Mouse (Mus musculus) heart, adult 2 months (tissue): ENCODE data around the gene Plekha6. TPM values are rescaled to one million over a fixed set of nuclear protein-coding genes. Genes with fewer than 3 reads are reported as not detected.

ENCODE experiments used
- DNase-seq, 2 experiments: peaks; one replicate each; pipeline ENCODE4 v3.0.0; 2021
- H3K27ac ChIP-seq: fragments of 200-600 bp; 2 replicates; pipeline ENCODE4 v1.8.1; 2022
- H3K27me3 ChIP-seq: fragments of 200-500 bp; 2 replicates; pipeline ENCODE4 v1.6.1; 2012; ENCODE audit warnings: mild to moderate bottlenecking, low read length, inconsistent platforms, mixed read lengths; ENCODE audit not compliant: control insufficient read depth, insufficient read depth
- H3K36me3 ChIP-seq: fragments of 200-500 bp; 2 replicates; pipeline ENCODE4 v1.6.1; 2012; ENCODE audit warnings: low read length, inconsistent platforms; ENCODE audit not compliant: control insufficient read depth, insufficient read depth
- H3K4me1 ChIP-seq: fragments of 200-500 bp; 2 replicates; pipeline ENCODE4 v1.6.1; 2011; ENCODE audit warnings: low read length; ENCODE audit not compliant: control insufficient read depth, insufficient read depth
- H3K4me3 ChIP-seq: fragments of 200-600 bp; 2 replicates; pipeline ENCODE4 v1.8.1; 2022
- H3K79me2 ChIP-seq: fragments of 200-500 bp; replicated peaks from 2 replicates; pipeline ENCODE4 v1.6.1; 2012; ENCODE audit warnings: mild to moderate bottlenecking, inconsistent platforms, low read length, moderate library complexity, mixed read lengths; ENCODE audit not compliant: control insufficient read depth, insufficient read depth
- H3K9ac ChIP-seq: fragments of 200-500 bp; 2 replicates; pipeline ENCODE4 v1.6.1; 2012; ENCODE audit warnings: low read depth, mild to moderate bottlenecking, control low read depth, inconsistent platforms, low read length, mixed read lengths
- CTCF ChIP-seq: fragments of 200-600 bp; IDR thresholded peaks from 2 replicates; pipeline ENCODE4 v1.8.1; 2022; ENCODE audit warnings: antibody characterized with exemption, mild to moderate bottlenecking, moderate library complexity
- EP300 ChIP-seq: fragments of 200-500 bp; IDR thresholded peaks from 2 replicates; pipeline ENCODE4 v1.6.1; 2011; ENCODE audit warnings: low read depth, low read length, control low read depth; ENCODE audit not compliant: insufficient read depth
- POLR2A ChIP-seq: fragments of 200-500 bp; IDR thresholded peaks from 2 replicates; pipeline ENCODE4 v1.6.1; 2011; ENCODE audit warnings: mild to moderate bottlenecking, low read depth, low read length, control low read depth; ENCODE audit not compliant: insufficient read depth
- WGBS: fragments of 180-500 bp; shearing (Covaris S2); methylation state at CpG from one replicate; pipeline ENCODE4 v1.1.7; 2018; 5-methylcytosine and 5-hydroxymethylcytosine counted together
- intact Hi-C: fragments of 180-260 bp; cut with DNase I; formaldehyde crosslinking; loops from one replicate; pipeline ENCODE4 v1.15.1; 2025
- polyA plus RNA-seq: library from polyadenylated mRNA; depleted of rRNA; stranded (reverse); fragments of >200 nt; gene quantifications from 2 replicates; pipeline ENCODE4 v1.2.3, GENCODE M21; 2012
- total RNA-seq, 2 experiments: library from RNA; stranded (reverse); gene quantifications; 2 replicates each; pipeline ENCODE4 v1.2.3; 2021

The Plekha6 gene
- total and polyA plus RNA-seq, 3 experiments: 51.0 to 67.5 (median 55.2) TPM

DNA sequence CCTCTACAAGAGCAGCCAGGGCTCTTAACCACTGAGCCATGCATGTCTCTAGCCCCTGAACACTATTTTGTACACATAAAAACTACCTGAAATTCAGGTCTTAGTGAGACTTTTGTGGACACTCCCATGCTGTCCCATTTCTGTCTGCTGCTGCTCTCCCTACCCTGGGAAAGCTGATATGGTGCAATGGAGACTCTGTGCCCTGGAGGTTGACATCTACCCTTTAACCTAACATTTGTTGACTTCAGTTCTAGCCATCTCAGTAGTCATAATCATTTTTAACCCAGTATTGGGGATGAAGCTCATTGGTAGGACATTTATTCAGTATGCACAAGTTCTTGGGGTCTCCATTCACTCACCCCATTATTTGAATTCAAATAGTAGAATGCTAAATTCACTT lies 60.7 kb downstream of the Plekha6 start:
- DNase-seq: no peak
- Histone ChIP-seq H3K4me1 (peaks cover 17% of the 10 kb centered on the region), H3K36me3 (peaks cover 5% of the 10 kb centered on the region; the same call in 1 of the 2 replicates), H3K9ac (no peak overlapping the region), H3K27ac (peak overlapping the region; percentile 88; the same call in 1 of the 2 replicates), H3K27me3 (no peaks in the 10 kb centered on the region), H3K4me3 (no peak overlapping the region), H3K79me2 (no peaks in the 10 kb centered on the region)
- intact Hi-C loops: loop anchor here (5.0 kb wide), 3 partner anchors 42 to 78 kb away; no protein-coding TSS in a partner anchor
- no peak for TF ChIP-seq CTCF
- TF ChIP-seq EP300: no peak
- no peak for TF ChIP-seq POLR2A

GRCm38 (mm10) chr1:133225137-133225536 lies 61.1 kb downstream of the Plekha6 start:
- H3K4me1 ChIP-seq: peaks cover 18% of the 10 kb centered on the region
- DNase-seq: no peak
- WGBS: 62% methylated on average over 3 of the region's 3 CpGs
- H3K27ac ChIP-seq: peak overlapping the region; percentile 88; the same call in 1 of the 2 replicates
- no peaks in the 10 kb centered on the region for H3K27me3 ChIP-seq
- intact Hi-C loops: loop anchor here (5.0 kb wide), 3 partner anchors 42 to 77 kb away; no protein-coding TSS in a partner anchor
- H3K79me2 ChIP-seq: no peaks in the 10 kb centered on the region
- no peak overlapping the region for H3K4me3 ChIP-seq
- H3K9ac ChIP-seq: no peak overlapping the region
- peaks cover 5% of the 10 kb centered on the region; the same call in 1 of the 2 replicates for H3K36me3 ChIP-seq
- TF ChIP-seq CTCF (no peak), EP300 (no peak), POLR2A (no peak)

DNA sequence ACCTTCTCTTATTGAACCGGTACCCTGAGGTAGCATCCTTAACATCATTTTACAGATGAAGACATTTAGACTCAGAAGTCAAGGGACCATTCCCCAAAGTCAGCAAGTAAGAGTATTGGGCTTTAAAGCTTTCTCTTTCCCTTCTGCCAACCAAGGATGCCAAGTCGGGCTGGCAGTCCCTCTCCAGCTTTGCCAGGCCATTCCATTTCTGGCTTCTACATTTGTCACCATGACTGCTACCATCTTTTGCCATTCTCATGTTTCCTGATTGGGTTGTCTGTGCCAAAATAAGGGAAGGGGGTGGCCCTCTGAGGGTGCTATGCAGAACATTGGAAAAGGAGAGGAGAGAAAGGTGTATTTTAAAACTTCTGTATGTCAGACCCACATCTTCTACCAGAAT lies 61.6 kb downstream of the Plekha6 start:
- DNase-seq: no peak
- Histone ChIP-seq H3K27me3 (no peaks in the 10 kb centered on the region), H3K4me1 (peaks cover 18% of the 10 kb centered on the region), H3K27ac (peak overlapping the region; percentile 88), H3K9ac (no peak overlapping the region), H3K4me3 (no peak overlapping the region), H3K79me2 (no peaks in the 10 kb centered on the region), H3K36me3 (peaks cover 5% of the 10 kb centered on the region; the same call in 1 of the 2 replicates)
- intact Hi-C loops: loop anchor here (5.0 kb wide), 3 partner anchors 42 to 77 kb away; no protein-coding TSS in a partner anchor
- 79% methylated on average over 2 of the region's 2 CpGs for whole genome bisulfite sequencing
- no peak for TF ChIP-seq POLR2A
- no peak for TF ChIP-seq EP300
- TF ChIP-seq CTCF: no peak

DNA sequence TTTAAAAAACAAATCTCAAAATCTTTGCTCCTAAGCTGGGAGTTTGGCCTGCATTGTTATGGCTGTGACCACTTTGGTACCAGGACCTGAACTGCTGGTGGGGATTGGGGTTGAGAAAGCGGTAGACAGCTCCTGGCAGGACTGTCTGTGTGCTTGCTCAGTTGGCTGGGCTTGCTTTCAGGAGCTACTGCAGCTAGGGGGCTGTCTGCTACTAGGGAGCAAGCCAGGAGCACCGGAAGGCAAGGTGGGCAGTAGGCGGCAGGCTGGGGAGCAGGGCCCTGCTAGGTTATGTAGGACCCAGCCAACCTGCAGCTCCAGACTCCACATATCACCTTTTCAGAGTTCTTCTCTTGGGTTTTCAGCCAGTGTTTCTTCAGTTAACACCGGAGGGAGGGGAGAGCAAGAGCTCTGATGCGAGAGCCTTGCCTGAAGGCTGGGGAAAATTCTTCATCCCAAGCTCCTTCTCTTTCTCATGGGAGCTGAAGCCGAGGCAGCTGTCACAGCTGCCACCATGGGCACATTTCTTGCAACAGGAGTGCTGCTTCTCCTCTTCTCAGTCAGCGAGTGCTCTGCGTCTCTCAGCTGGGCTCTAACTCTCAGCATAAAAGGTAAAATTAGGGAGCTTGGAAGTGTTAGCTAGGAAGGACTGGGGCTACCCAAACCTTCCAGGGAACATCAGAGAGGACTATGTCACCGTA lies 62.1 kb downstream of the Plekha6 start:
- peaks cover 5% of the 10 kb centered on the region; the same call in 1 of the 2 replicates for H3K36me3 ChIP-seq
- peak overlapping the region; percentile 30 for H3K9ac ChIP-seq
- H3K27me3 ChIP-seq: no peaks in the 10 kb centered on the region
- no peaks in the 10 kb centered on the region for H3K79me2 ChIP-seq
- TF ChIP-seq EP300 (0 out of 2 replicates have a peak, but pooled peaks have one; percentile 30), CTCF (peak; percentile 79), POLR2A (0 out of 2 replicates have a peak, but pooled peaks have one; percentile 23)
- peak overlapping the region; percentile 5; the same call in 1 of the 2 replicates for H3K4me3 ChIP-seq
- 45% methylated on average over 9 of the region's 9 CpGs for WGBS
- H3K4me1 ChIP-seq: peaks cover 19% of the 10 kb centered on the region
- peak; percentile 66 to 80 for DNase-seq
- intact Hi-C loops: loop anchor here (2.0 to 5.0 kb wide), 4 partner anchors 27 to 76 kb away; no protein-coding TSS in a partner anchor
- H3K27ac ChIP-seq: peak overlapping the region; percentile 88

DNA sequence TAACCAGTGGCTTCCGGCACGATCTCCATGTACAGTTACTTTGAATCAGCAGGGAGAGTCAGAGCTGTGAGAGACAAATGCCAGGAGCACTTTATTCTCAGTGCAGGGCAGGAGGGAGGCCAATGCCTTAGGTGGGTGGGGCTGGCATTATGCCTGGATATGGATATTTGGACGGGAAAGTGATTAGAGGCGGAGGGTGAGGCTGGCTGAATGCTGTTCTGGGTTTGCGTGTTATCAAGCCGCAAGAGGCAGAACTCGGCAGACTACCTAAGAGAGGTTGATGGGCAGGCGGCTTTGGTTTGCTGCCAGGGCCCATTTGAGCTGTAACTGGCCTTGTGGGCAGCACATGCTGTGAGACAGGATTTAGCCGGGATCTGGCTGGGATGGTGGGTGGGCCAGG lies 62.9 kb downstream of the Plekha6 start:
- peak; percentile 7; the same call in 1 of the 2 replicates for TF ChIP-seq POLR2A
- no peak for TF ChIP-seq CTCF
- peak; percentile 98 for TF ChIP-seq EP300
- 30% methylated on average over 9 of the region's 9 CpGs for whole genome bisulfite sequencing
- Histone ChIP-seq H3K27ac (peak overlapping the region; percentile 88), H3K79me2 (no peaks in the 10 kb centered on the region), H3K36me3 (peaks cover 5% of the 10 kb centered on the region; the same call in 1 of the 2 replicates), H3K27me3 (no peaks in the 10 kb centered on the region), H3K9ac (peak overlapping the region; percentile 37), H3K4me1 (peaks cover 17% of the 10 kb centered on the region), H3K4me3 (peak overlapping the region; percentile 2; the same call in 1 of the 2 replicates)
- intact Hi-C loops: loop anchor here (2.0 to 5.0 kb wide), 4 partner anchors 26 to 75 kb away; no protein-coding TSS in a partner anchor
- peak; percentile 74 to 88 for DNase-seq

DNA sequence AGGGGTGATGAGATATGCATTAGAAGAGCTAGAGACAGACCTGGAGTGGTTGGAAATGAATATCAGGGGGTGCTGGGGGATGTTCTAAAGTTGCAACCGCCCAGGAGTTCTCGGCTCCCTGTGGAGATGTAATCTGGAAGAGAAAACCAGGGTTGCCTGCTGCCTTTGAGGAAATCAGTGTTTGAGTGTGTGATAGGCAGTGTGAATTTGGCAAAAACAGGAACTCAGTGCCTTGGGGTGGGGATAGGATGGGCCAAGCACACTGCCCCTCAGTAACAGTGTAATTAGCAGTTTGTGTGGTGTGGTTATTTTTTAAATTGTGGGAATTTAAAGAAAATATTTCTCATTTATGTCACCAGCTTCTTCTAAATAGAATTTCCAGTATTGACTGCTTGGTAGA lies 63.4 kb downstream of the Plekha6 start:
- Histone ChIP-seq H3K4me3 (peak overlapping the region; percentile 2; the same call in 1 of the 2 replicates), H3K79me2 (no peaks in the 10 kb centered on the region), H3K4me1 (peaks cover 17% of the 10 kb centered on the region), H3K9ac (peak overlapping the region; percentile 37), H3K36me3 (peaks cover 5% of the 10 kb centered on the region; the same call in 1 of the 2 replicates), H3K27ac (peak overlapping the region; percentile 78), H3K27me3 (no peaks in the 10 kb centered on the region)
- TF ChIP-seq POLR2A (no peak), EP300 (no peak)
- DNase-seq: no peak
- WGBS: 46% methylated on average over 2 of the region's 2 CpGs
- intact Hi-C loops: loop anchor here (2.0 to 5.0 kb wide), 4 partner anchors 25 to 75 kb away; no protein-coding TSS in a partner anchor
